Mouse (Mus musculus) lung, postnatal 25 days (tissue): ENCODE data around the gene Olfr1368.
"Not testable (repeated sequence)": the region's sequence is repeated elsewhere in the genome, so short reads cannot be mapped to it uniquely, and the experiment has no call there.

Experiments
- DNase-seq: peaks from one replicate; pipeline ENCODE4 v3.0.0; 2022; ENCODE audit warnings: low spot score

Olfr1368 gene

DNA sequence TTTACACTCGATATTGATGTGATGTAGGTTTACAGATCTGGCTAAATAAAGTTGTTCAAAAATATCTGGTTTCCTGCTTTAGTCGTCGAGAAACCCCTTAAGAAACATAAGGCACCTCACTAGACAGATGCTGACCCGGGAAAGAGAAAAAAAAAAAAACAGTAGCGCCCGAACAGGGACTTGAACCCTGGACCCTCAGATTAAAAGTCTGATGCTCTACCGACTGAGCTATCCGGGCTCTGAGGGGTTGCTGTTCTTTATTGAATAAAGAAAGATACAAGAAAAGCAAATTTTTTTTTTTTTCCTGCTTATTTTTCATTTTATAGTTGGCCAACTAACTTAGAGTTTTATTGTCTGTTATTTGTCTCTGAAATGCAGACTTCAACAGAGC lies 22.2 kb upstream of the Olfr1368 start:
- DNase-seq = peak; percentile 10

GRCm38 (mm10) chr13:21166936-21167909 lies 21.6 kb upstream of the Olfr1368 start:
- peak; percentile 85 for DNase-seq

DNA sequence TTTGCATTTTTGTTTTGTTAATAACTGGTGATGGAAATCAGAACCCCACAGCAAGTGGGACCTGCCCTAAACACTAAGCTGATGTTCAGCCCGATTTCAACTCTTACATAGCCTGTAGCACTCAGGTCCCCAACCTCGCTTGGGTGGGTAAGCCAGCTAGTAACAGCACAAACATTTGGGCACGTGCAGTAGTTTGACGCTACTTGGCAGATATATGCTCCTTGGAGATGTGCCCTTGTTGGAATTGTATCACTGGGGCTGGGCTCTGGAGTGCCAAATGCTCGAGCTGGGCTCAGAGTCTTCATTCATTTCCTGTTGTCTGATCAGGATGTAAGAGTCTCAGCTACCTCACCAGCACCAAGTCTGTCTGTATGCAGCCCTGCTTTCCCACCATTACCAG lies 16.9 kb upstream of the Olfr1368 start:
- no peak for DNase-seq

- no peak for DNase-seq
Measured at GRCm38 (mm10) chr13:21161591-21161990, 15.9 kb upstream of the Olfr1368 start.

GRCm38 (mm10) chr13:21160657-21161590 lies 15.3 kb upstream of the Olfr1368 start:
- peak; percentile 92 for DNase-seq

DNA sequence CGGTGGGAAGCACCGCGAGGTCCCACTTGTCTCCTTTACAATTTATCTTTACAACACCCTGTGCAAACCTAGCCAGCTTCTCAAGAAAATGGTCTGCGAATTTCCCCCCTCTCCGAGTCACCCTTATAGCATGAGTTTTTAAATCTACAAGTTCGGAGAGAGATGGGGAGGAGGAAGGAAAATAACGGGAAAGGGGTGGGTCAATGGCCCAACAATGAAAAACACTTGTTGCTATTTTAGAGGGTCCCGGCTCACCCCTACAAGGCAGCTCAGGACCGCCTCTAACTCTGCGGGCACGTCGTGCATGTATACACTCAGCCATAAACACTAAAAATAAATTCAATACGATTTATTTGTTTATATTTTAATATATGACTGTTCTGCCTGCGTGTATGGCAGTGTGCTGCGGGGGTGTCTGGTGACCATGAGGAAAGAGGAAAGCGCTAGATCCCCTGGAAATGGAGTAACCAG lies 14.4 kb upstream of the Olfr1368 start:
- DNase-seq = no peak

DNA sequence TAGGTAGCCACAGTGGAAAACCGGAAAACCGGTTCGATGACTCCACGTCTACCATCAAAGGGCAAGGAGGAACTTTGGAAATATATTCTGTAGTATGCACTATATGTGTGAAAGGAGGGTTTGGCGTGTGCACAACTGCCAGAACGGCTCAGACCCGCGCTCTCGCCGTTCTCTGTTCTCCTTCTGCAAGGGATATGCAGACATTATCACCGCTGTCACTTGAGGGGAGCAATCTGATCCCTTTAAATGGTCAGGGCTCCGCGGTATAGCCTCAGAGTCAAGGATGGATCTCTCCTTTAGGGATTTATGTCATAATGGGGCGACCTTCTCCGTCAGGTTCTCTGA lies 13.8 kb upstream of the Olfr1368 start:
- DNase-seq = no peak

GRCm38 (mm10) chr13:21158785-21159474 lies 13.3 kb upstream of the Olfr1368 start:
- DNase-seq = peak; percentile 89

- DNase-seq = no peak
Measured at GRCm38 (mm10) chr13:21158071-21158470, 12.4 kb upstream of the Olfr1368 start.

DNA sequence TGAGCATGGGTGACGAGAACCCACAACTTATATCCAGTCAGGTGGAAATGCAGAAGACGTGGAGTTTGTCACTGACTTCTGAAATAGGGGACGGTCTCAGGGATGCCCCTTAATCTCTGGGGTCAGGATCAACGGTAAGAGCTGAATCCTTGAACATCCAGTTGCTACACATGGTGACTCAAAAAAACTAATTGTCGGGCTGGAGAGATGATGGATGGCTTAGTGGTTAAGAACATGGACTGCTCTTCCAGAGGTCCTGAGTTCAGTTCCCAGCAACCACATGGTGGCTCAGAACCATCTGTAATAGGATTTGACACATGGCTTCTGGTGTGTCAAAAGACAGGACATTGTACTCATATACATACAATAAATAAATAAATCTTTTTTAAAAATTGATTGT lies 10.2 kb upstream of the Olfr1368 start:
- DNase-seq = no peak

GRCm38 (mm10) chr13:21142421-21142820 lies 3.2 kb downstream of the Olfr1368 start:
- DNase-seq = no peak

- not testable (repeated sequence) for DNase-seq
Measured at GRCm38 (mm10) chr13:21129339-21129738, 16.3 kb downstream of the Olfr1368 start, which contains the start of gene Olfr263. Gene Olfr263, plus strand, starts transcription at chr13:21129639.

- no peak for DNase-seq
Measured at GRCm38 (mm10) chr13:21114121-21114520, 31.5 kb downstream of the Olfr1368 start.

GRCm38 (mm10) chr13:21111183-21111582 lies 34.5 kb downstream of the Olfr1368 start, which contains the start of gene Olfr1369-ps1:
Gene Olfr1369-ps1, plus strand, starts transcription at chr13:21111483.
- DNase-seq = not testable (repeated sequence)

DNA sequence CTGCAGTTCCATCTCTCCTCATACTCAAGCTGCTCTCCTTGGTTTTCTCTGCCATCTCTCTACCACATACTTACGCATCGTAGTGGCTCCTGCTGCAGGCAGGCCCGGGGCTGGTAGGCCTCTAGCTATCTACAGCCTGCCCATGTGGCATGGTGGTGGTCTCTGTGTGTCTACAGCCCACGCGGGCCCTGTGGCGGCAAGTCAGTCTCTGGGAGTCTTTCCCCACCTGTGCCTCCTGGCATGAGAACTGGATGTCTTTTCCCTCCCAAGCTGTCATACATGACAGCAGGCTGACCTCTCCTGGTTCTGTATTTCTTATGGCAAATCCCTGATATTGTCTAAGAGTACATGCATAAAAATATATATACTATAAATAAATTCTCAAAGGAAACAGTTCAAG lies 35.2 kb downstream of the Olfr1368 start:
- no peak for DNase-seq

GRCm38 (mm10) chr13:21109759-21110158 lies 35.9 kb downstream of the Olfr1368 start:
- DNase-seq = no peak
